Mouse (Mus musculus): Measurements from ENCODE around the gene Hebp1.

- TF ChIP-seq CTCF (IDR thresholded peaks at IDR 0.05) (no peak), POLR2A (IDR thresholded peaks at IDR 0.05; ENCODE audit: insufficient read depth, low read depth, low read length) (no peak)
Observed at GRCm38 (mm10) chr6:135198726-135199125, 904 bp upstream of the Hebp1 start.

Data from heart, adult 2 months (tissue).